In genomic region chr2:32691041-32691440, GRCm38 (mm10) we compare ENCODE assay signal across 31 mouse cellular contexts. TPM values are rescaled to one million over a fixed set of nuclear protein-coding genes. Genes with fewer than 3 reads are reported as not detected.
DNase-seq lines count a peak whose midpoint lies in the region; ATAC-seq and TF ChIP-seq lines count a peak whose summit lies in the region.
"Had no signal": no experiment of that assay in that cellular context is flagged by ENCODE, and none has a peak within 500 bp of the region (broad histone marks: within the 10 kb centered on the region; RNA-seq: fewer than 3 reads in every experiment).

No protein-coding gene starts in this region.

- intact Hi-C loops in heart, postnatal 14 days (cut with DNase I), result no loop called here

- 83% methylated on average over 11 of the region's 11 CpGs for WGBS in neural tube, embryonic 15.5 days
- 67% methylated on average over 11 of the region's 11 CpGs for WGBS in liver, embryonic 15.5 days (ENCODE audit: insufficient replicate concordance)

- no peak for ATAC-seq in neural tube, embryonic 15.5 days (ENCODE audit: low FRiP score)
- no peak for ATAC-seq in liver, embryonic 15.5 days (ENCODE audit: insufficient read depth)
- ATAC-seq: inflammation-experienced regulatory T-cells, adult 6 months had no signal

- no peak overlapping the region for H3K4me2 ChIP-seq in neural tube, embryonic 15.5 days
- peak overlapping the region; percentile 18; the same call in 1 of the 2 replicates for H3K4me2 ChIP-seq in liver, embryonic 15.5 days
- H3K4me2 ChIP-seq: forebrain, embryonic 12.5 days; heart, embryonic 12.5 days; hindbrain, embryonic 14.5 days; limb, embryonic 12.5 days; midbrain, embryonic 12.5 days had no signal

- H3K9ac ChIP-seq in neural tube, embryonic 15.5 days (replicated peaks), result no peak overlapping the region
- 0 out of 2 replicates have a peak overlapping the region, but pooled peaks have one; percentile 21 for H3K9ac ChIP-seq in ES-E14 (ENCODE audit: insufficient read depth, low read depth, low read length, poor library complexity, severe bottlenecking)
- no peak overlapping the region; the same call in 1 of the 2 replicates for H3K9ac ChIP-seq in liver, embryonic 15.5 days
- H3K9ac ChIP-seq: forebrain, embryonic 12.5 days; heart, embryonic 12.5 days; hindbrain, embryonic 14.5 days; limb, embryonic 12.5 days; midbrain, embryonic 12.5 days had no signal

- peak; percentile 94 for DNase-seq in heart, adult 11 months
- DNase-seq in heart, postnatal 14 days, result no peak
- DNase-seq in neural tube, embryonic 10.5 days (ENCODE audit: extremely low spot score, low spot score), result peak; percentile 12
- no peak for DNase-seq in ES-E14 (ENCODE audit: low read depth, low spot score)
- no peak for DNase-seq in embryo, embryonic 10.5 days (ENCODE audit: low spot score)
- DNase-seq in cerebellum, postnatal 25 days, result no peak
- DNase-seq: adrenal gland, postnatal 25 days; cerebellum, adult 8-10 months; heart, postnatal 10 days; kidney, adult 8-10 months; kidney, postnatal 14 days; layer of hippocampus, postnatal 36 days; lung, postnatal 14 days; right cerebral cortex, postnatal 14 days; spleen, adult 18-20 months; thymus, adult 2 months had no signal

- no peak overlapping the region for H3K4me3 ChIP-seq in neural tube, embryonic 15.5 days (replicated peaks)
- peak overlapping the region in 1 of 2 experiments; percentile 36; a peak in 2 of 4 replicates for H3K4me3 ChIP-seq in ES-E14 (ENCODE audit: insufficient read depth in 1 of 2, low read depth in 1 of 2, low read length in 2 of 2, poor library complexity in 1 of 2, severe bottlenecking in 1 of 2)
- H3K4me3 ChIP-seq in liver, embryonic 15.5 days (replicated peaks), result no peak overlapping the region
- H3K4me3 ChIP-seq: forebrain, embryonic 12.5 days; heart, embryonic 12.5 days; layer of hippocampus, adult 2 months; limb, embryonic 12.5 days; midbrain, embryonic 12.5 days had no signal

- H3K27ac ChIP-seq in neural tube, embryonic 15.5 days (replicated peaks), result no peak overlapping the region
- H3K27ac ChIP-seq in ES-E14 (ENCODE audit: insufficient read depth, low read depth, low read length, poor library complexity, severe bottlenecking), result no peak overlapping the region
- no peak overlapping the region for H3K27ac ChIP-seq in liver, embryonic 15.5 days (replicated peaks)
- H3K27ac ChIP-seq: forebrain, embryonic 12.5 days; hindbrain, embryonic 14.5 days; layer of hippocampus, adult 2 months; limb, embryonic 12.5 days; midbrain, embryonic 12.5 days had no signal

- H3K4me1 ChIP-seq in neural tube, embryonic 15.5 days, result peaks cover 29% of the 10 kb centered on the region
- peaks cover 0 to 16% of the 10 kb centered on the region in 2 experiments; a peak in 2 of 4 replicates for H3K4me1 ChIP-seq in ES-E14 (ENCODE audit: control insufficient read depth in 2 of 2, insufficient read depth in 2 of 2, low read length in 2 of 2, poor library complexity in 1 of 2)
- peaks cover 57% of the 10 kb centered on the region for H3K4me1 ChIP-seq in liver, embryonic 15.5 days (replicated peaks)

- H3K36me3 ChIP-seq in neural tube, embryonic 15.5 days, result peaks cover 17% of the 10 kb centered on the region
- peaks cover 33% of the 10 kb centered on the region for H3K36me3 ChIP-seq in ES-E14 (ENCODE audit: control insufficient read depth, insufficient read depth, low read length, poor library complexity, severe bottlenecking)
- peaks cover 25% of the 10 kb centered on the region for H3K36me3 ChIP-seq in liver, embryonic 15.5 days (replicated peaks)

- no peaks in the 10 kb centered on the region for H3K27me3 ChIP-seq in neural tube, embryonic 15.5 days (replicated peaks)
- no peaks in the 10 kb centered on the region for H3K27me3 ChIP-seq in liver, embryonic 15.5 days
- H3K27me3 ChIP-seq: CH12.LX; forebrain, embryonic 12.5 days; heart, embryonic 12.5 days; limb, embryonic 12.5 days; midbrain, embryonic 12.5 days had no signal

- in situ Hi-C loops in ES-E14 (cut with MboI; ENCODE audit: low sequenced_read_pairs in 2 of 2, unreplicated experiment in 2 of 2), result no loop called here

- no peaks in the 10 kb centered on the region for H3K9me3 ChIP-seq in neural tube, embryonic 15.5 days (replicated peaks)
- no peaks in the 10 kb centered on the region for H3K9me3 ChIP-seq in ES-E14 (ENCODE audit: control insufficient read depth, insufficient read depth, low read depth, low read length)
- H3K9me3 ChIP-seq in liver, embryonic 15.5 days (replicated peaks), result no peaks in the 10 kb centered on the region
- H3K9me3 ChIP-seq: forebrain, embryonic 12.5 days; heart, embryonic 12.5 days; limb, embryonic 12.5 days; midbrain, embryonic 12.5 days had no signal

TF ChIP-seq in ES-E14, 5 proteins besides CTCF, POLR2A, EP300 and RAD21:
- no peak for TF ChIP-seq ZC3H11A (IDR thresholded peaks at IDR 0.05; ENCODE audit: borderline replicate concordance, low read depth, low read length)
- no peak for TF ChIP-seq MAFK (IDR thresholded peaks at IDR 0.05; ENCODE audit: insufficient read depth, low read depth, low read length)
- TF ChIP-seq CHD2 (IDR thresholded peaks at IDR 0.05; ENCODE audit: low read depth, low read length), result no peak
- TF ChIP-seq HCFC1 (IDR thresholded peaks at IDR 0.05; ENCODE audit: borderline replicate concordance, insufficient read depth, low read length), result no peak
- TF ChIP-seq ZNF384 (IDR thresholded peaks at IDR 0.05; ENCODE audit: low read depth, low read length), result no peak

RNA-seq across cellular contexts. Expression of gene Fpgs, which starts 12.9 kb away (rescaled TPM):
- total RNA-seq in heart, postnatal 14 days (2021), result 1 to 10 TPM; 6.0 to 7.4 TPM
- polyA plus RNA-seq in neural tube, embryonic 15.5 days (2015; fragmentation: Nextera tagmentation; extraction: Ambion mirVana), result 19.3 and 20.6 TPM in 2 replicates
- total RNA-seq in ES-E14 (2012; rRNA removed), result 61.2 and 84.6 TPM in 2 replicates
- polyA plus RNA-seq in liver, embryonic 15.5 days (2015; fragmentation: Nextera tagmentation; extraction: Ambion mirVana), result 41.2 and 51.2 TPM in 2 replicates

RNA-seq across cellular contexts. Expression of gene Cdk9, which starts 21.8 kb away (rescaled TPM):
- 10 to 100 TPM; 30.7 to 31.3 TPM for total RNA-seq in heart, postnatal 14 days (2021)
- 63.0 and 82.4 TPM in 2 replicates for polyA plus RNA-seq in neural tube, embryonic 15.5 days (2015; fragmentation: Nextera tagmentation; extraction: Ambion mirVana)
- total RNA-seq in ES-E14 (2012; rRNA removed), result 68.0 and 72.4 TPM in 2 replicates
- polyA plus RNA-seq in liver, embryonic 15.5 days (2015; fragmentation: Nextera tagmentation; extraction: Ambion mirVana), result 48.3 and 49.6 TPM in 2 replicates

RNA-seq across cellular contexts. Expression of gene Sh2d3c, which starts 29.8 kb away (rescaled TPM):
- 10 to 100 TPM; 37.4 to 39.4 TPM for total RNA-seq in heart, postnatal 14 days (2021)
- 50.1 and 51.5 TPM in 2 replicates for polyA plus RNA-seq in neural tube, embryonic 15.5 days (2015; fragmentation: Nextera tagmentation; extraction: Ambion mirVana)
- 1.7 and 1.8 TPM in 2 replicates for total RNA-seq in ES-E14 (2012; rRNA removed)
- 7.0 and 8.3 TPM in 2 replicates for polyA plus RNA-seq in liver, embryonic 15.5 days (2015; fragmentation: Nextera tagmentation; extraction: Ambion mirVana)

RNA-seq across cellular contexts. Expression of gene Eng, which starts 44.6 kb away (rescaled TPM):
- total RNA-seq in heart, postnatal 14 days (2021), result 100 to 1,000 TPM; 148 to 162 TPM
- polyA plus RNA-seq in neural tube, embryonic 15.5 days (2015; fragmentation: Nextera tagmentation; extraction: Ambion mirVana), result 29.6 and 40.5 TPM in 2 replicates
- total RNA-seq in ES-E14 (2012; rRNA removed), result 18.3 and 36.8 TPM in 2 replicates
- 23.5 and 29.5 TPM in 2 replicates for polyA plus RNA-seq in liver, embryonic 15.5 days (2015; fragmentation: Nextera tagmentation; extraction: Ambion mirVana)
- polyA plus RNA-seq: inflammation-experienced regulatory T-cells, adult 6 months had no signal

RNA-seq across cellular contexts. Expression of gene 6330409D20Rik, which starts 49.8 kb away (rescaled TPM):
- not detected for total RNA-seq in heart, postnatal 14 days (2021)
- polyA plus RNA-seq in neural tube, embryonic 15.5 days (2015; fragmentation: Nextera tagmentation; extraction: Ambion mirVana), result 2.9 and 3.6 TPM in 2 replicates
- total RNA-seq in ES-E14 (2012; rRNA removed), result not detected in 2 replicates
- polyA plus RNA-seq in liver, embryonic 15.5 days (2015; fragmentation: Nextera tagmentation; extraction: Ambion mirVana), result not detected in 2 replicates
- total RNA-seq: adrenal gland, postnatal 25 days; CH12.LX; gastrocnemius, adult 8-10 months; granulocyte monocyte progenitor cell, adult 5-6 weeks; heart, postnatal 10 days; megakaryocyte progenitor cell, adult 5-6 weeks had no signal
- polyA plus RNA-seq: heart, embryonic 12.5 days; limb, embryonic 12.5 days; liver, embryonic 16.5 days; urinary bladder, adult 2 months had no signal

Comparison
In these comparisons a context has a peak if more than half of its experiments do, and no peak if none do; other contexts are left out.
1. DNase-seq: peak in heart, adult 11 months (single experiment) and neural tube, embryonic 10.5 days (single experiment); none in heart, postnatal 14 days (0 of 2), ES-E14 (single experiment), embryo, embryonic 10.5 days (single experiment) and cerebellum, postnatal 25 days (0 of 2).
2. RNA of gene Sh2d3c, which starts 29.8 kb away (total RNA-seq): 37.4 to 39.4 TPM in heart, postnatal 14 days; 1.7 to 1.8 TPM in ES-E14; every median in the first group is over 10 times any median in the second.